Mouse (Mus musculus) CH12.LX (cell line): ENCODE measurements around the gene Birc2. TPM values are rescaled to one million over a fixed set of nuclear protein-coding genes. Genes with fewer than 3 reads are reported as not detected.

Source experiments
- DNase-seq: peaks from one replicate; pipeline ENCODE4 v3.0.0-alpha.2; 2013; ENCODE audit errors: extremely low read depth
- H3K27ac ChIP-seq: 2 replicates; pipeline ENCODE4 v1.5.1; 2012; ENCODE audit warnings: low read depth, mild to moderate bottlenecking, control low read depth, moderate library complexity; ENCODE audit not compliant: insufficient read depth
- H3K27me3 ChIP-seq: replicated peaks from 2 replicates; pipeline ENCODE3; 2012; ENCODE audit warnings: inconsistent platforms
- H3K36me3 ChIP-seq, 2 experiments: replicated peaks in 1 of 2; 2 replicates each; pipeline versions ENCODE3 to v1.6.1; 2012; ENCODE audit warnings: inconsistent platforms in 1 of 2, low read length in 1 of 2, mild to moderate bottlenecking in 1 of 2, mixed read lengths in 1 of 2, moderate library complexity in 1 of 2; ENCODE audit not compliant: control insufficient read depth in 1 of 2, insufficient read depth in 1 of 2
- H3K4me1 ChIP-seq, 2 experiments: 2 replicates each; pipeline ENCODE4 v1.6.1; 2012; ENCODE audit warnings: inconsistent platforms in 1 of 2, moderate library complexity in 1 of 2; ENCODE audit not compliant: insufficient read depth in 2 of 2, control insufficient read depth in 1 of 2
- H3K4me2 ChIP-seq: 2 replicates; pipeline ENCODE4 v1.6.1; 2012; ENCODE audit warnings: low read depth, mild to moderate bottlenecking, control low read depth; ENCODE audit not compliant: poor library complexity, insufficient read depth, severe bottlenecking
- H3K4me3 ChIP-seq, 3 experiments: fragments of 150-350 bp in 1 of 3; sonication (generic) in 1 of 3; replicated peaks in 1 of 3; 2 replicates each; pipeline versions ENCODE3 to v1.5.1; 2011 to 2012; ENCODE audit warnings: low read depth in 2 of 3, low read length in 2 of 3, mild to moderate bottlenecking in 2 of 3, moderate library complexity in 2 of 3, control low read depth in 1 of 3, improper control_type of control experiment in 1 of 3, inconsistent platforms in 1 of 3, mixed read lengths in 1 of 3; ENCODE audit not compliant: poor library complexity in 1 of 3
- H3K79me2 ChIP-seq: replicated peaks from 2 replicates; pipeline ENCODE4 v1.6.1; 2012; ENCODE audit warnings: mild to moderate bottlenecking, moderate library complexity; ENCODE audit not compliant: control insufficient read depth, poor library complexity, insufficient read depth, severe bottlenecking; ENCODE audit errors: extremely low read depth
- H3K9ac ChIP-seq: 2 replicates; pipeline ENCODE4 v1.6.1; 2012; ENCODE audit warnings: low read depth, mild to moderate bottlenecking, control low read depth, moderate library complexity; ENCODE audit not compliant: insufficient read depth
- H3K9me3 ChIP-seq: replicated peaks from 2 replicates; pipeline ENCODE3; 2012; ENCODE audit warnings: low read length, inconsistent platforms, mixed read lengths
- BHLHE40 ChIP-seq: IDR thresholded peaks from 2 replicates; pipeline ENCODE4 v1.6.1; 2011; ENCODE audit warnings: mild to moderate bottlenecking, low read depth, low read length, improper control_type of control experiment
- E2F4 ChIP-seq: IDR thresholded peaks from 2 replicates; pipeline ENCODE4 v1.6.1; 2011; ENCODE audit warnings: low read depth, low read length, improper control_type of control experiment; ENCODE audit not compliant: insufficient replicate concordance
- ELF1 ChIP-seq: IDR thresholded peaks from 2 replicates; pipeline ENCODE4 v1.6.1; 2014; ENCODE audit warnings: low read depth, mild to moderate bottlenecking, inconsistent platforms, low read length, improper control_type of control experiment
- EP300 ChIP-seq: IDR thresholded peaks from 2 replicates; pipeline ENCODE4 v1.6.1; 2011; ENCODE audit warnings: low read length, improper control_type of control experiment
- ETS1 ChIP-seq: conservative IDR thresholded peaks from 2 replicates; pipeline ENCODE4 v1.6.1; 2012; ENCODE audit warnings: low read depth, mild to moderate bottlenecking, inconsistent platforms, low read length, improper control_type of control experiment, moderate library complexity
- JUN ChIP-seq: IDR thresholded peaks from 2 replicates; pipeline ENCODE4 v1.6.1; 2011; ENCODE audit warnings: low read depth, mild to moderate bottlenecking, low read length, improper control_type of control experiment, moderate library complexity; ENCODE audit not compliant: insufficient read depth
- JUND ChIP-seq: conservative IDR thresholded peaks from 2 replicates; pipeline ENCODE4 v1.6.1; 2011; ENCODE audit warnings: low read depth, low read length, improper control_type of control experiment
- MAFK ChIP-seq: IDR thresholded peaks from 2 replicates; pipeline ENCODE4 v1.6.1; 2011; ENCODE audit warnings: low read length, improper control_type of control experiment; ENCODE audit not compliant: insufficient replicate concordance
- NELFE ChIP-seq: IDR thresholded peaks from 2 replicates; pipeline ENCODE4 v1.6.1; 2011; ENCODE audit warnings: low read depth, low read length, improper control_type of control experiment
- NRF1 ChIP-seq: IDR thresholded peaks from 2 replicates; pipeline ENCODE4 v1.6.1; 2014; ENCODE audit warnings: low read depth, mild to moderate bottlenecking, inconsistent platforms, low read length, improper control_type of control experiment, moderate library complexity
- SMC3 ChIP-seq: IDR thresholded peaks from 2 replicates; pipeline ENCODE4 v1.6.1; 2011; ENCODE audit warnings: low read depth, low read length, improper control_type of control experiment
- ZC3H11A ChIP-seq: IDR thresholded peaks from 2 replicates; pipeline ENCODE4 v1.6.1; 2012; ENCODE audit warnings: low read depth, mild to moderate bottlenecking, inconsistent platforms, low read length, improper control_type of control experiment
- ZKSCAN1 ChIP-seq: IDR thresholded peaks from 2 replicates; pipeline ENCODE4 v1.6.1; 2012; ENCODE audit warnings: low read depth, inconsistent platforms, low read length, improper control_type of control experiment, borderline replicate concordance
- ZMIZ1 ChIP-seq: IDR thresholded peaks from 2 replicates; pipeline ENCODE4 v1.6.1; 2012; ENCODE audit warnings: low read depth, mild to moderate bottlenecking, inconsistent platforms, low read length, improper control_type of control experiment
- dilution Hi-C: fragments of 300-500 bp; cut with MboI; formaldehyde crosslinking; loops from 2 replicates; pipeline ENCODE4 v1.14.3; 2020; ENCODE audit warnings: low sequenced_read_pairs; ENCODE audit not compliant: extremely low pct_unique_long_range_greater_than_20kb, extremely low pct_ligation_motif_present
- in situ Hi-C: fragments of 300-500 bp; cut with MboI; formaldehyde crosslinking; loops from 3 replicates; pipeline ENCODE4 v1.14.3; 2019; ENCODE audit warnings: low sequenced_read_pairs, low pct_ligation_motif_present, low pct_unique_long_range_greater_than_20kb, mixed read lengths
- polyA plus RNA-seq: library from polyadenylated mRNA; unstranded; fragments of >175 nt; gene quantifications from 2 replicates; pipeline ENCODE4 v1.2.1, GENCODE M21; 2012; ENCODE audit warnings: low read depth; ENCODE audit not compliant: insufficient read length
- total RNA-seq, 2 experiments: library from RNA; depleted of rRNA; stranded (reverse); fragments of 300-350 nt in 1 of 2; fragments of >200 nt in 1 of 2; gene quantifications; 2 replicates each; pipeline ENCODE4 v1.2.3; 2012 to 2014

Birc2 gene
- total and polyA plus RNA-seq, 3 experiments, result 43.4 to 134 (median 94.7) TPM

- in situ Hi-C loops, result loop anchor here (25.0 kb wide), 1 partner anchor 649 kb away; no protein-coding TSS in a partner anchor
- peaks cover 22% of the 10 kb centered on the region for H3K9me3 ChIP-seq
- TF ChIP-seq JUND, result no peak
- peak; percentile 84 for TF ChIP-seq BHLHE40
- peak; percentile 65; the same call in 1 of the 2 replicates for TF ChIP-seq ETS1
- TF ChIP-seq EP300, result peak; percentile 11; the same call in 1 of the 2 replicates
- TF ChIP-seq, all 38 proteins: peak for 3
- H3K27me3 ChIP-seq, result no peaks in the 10 kb centered on the region
- peaks cover 28 to 78% of the 10 kb centered on the region in 2 experiments for H3K36me3 ChIP-seq
- H3K79me2 ChIP-seq, result peaks cover 34% of the 10 kb centered on the region
- H3K4me3 ChIP-seq, result no peak overlapping the region
- peak overlapping the region; percentile 22; the same call in 1 of the 2 replicates for H3K4me2 ChIP-seq
- peak overlapping the region; percentile 59 for H3K27ac ChIP-seq
- DNase-seq, result peak; percentile 69
- no peak overlapping the region for H3K9ac ChIP-seq
- H3K4me1 ChIP-seq, result peaks cover 20 to 70% of the 10 kb centered on the region in 2 experiments
- dilution Hi-C loops, result no loop called here
Measured at GRCm38 (mm10) chr9:7860976-7861375, 24.1 kb upstream of the Birc2 start.

DNA sequence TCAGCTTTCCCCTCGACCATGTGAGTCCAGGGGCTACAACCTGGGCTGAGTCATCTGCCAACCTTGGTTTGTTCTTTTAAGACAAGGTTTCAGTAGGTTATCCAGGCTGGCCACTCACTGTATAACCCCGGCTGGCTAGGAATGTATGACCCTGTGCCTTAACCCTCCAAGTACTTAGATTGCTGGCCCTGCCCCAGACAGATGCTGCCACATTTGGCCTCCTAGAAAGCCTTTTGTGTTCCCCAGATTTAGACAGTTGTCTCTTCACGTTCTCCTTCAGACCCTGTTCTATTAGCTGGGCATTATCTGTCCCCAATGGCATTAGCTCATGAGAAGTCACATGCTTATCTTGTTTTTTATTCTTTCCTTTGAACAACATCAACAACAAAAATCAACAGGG is 19.0 kb upstream of the Birc2 start:
- Histone ChIP-seq H3K9ac (no peak overlapping the region), H3K36me3 (peaks cover 50 to 80% of the 10 kb centered on the region in 2 experiments), H3K27ac (peak overlapping the region; percentile 54), H3K4me1 (peaks cover 21 to 42% of the 10 kb centered on the region in 2 experiments), H3K79me2 (peaks cover 17% of the 10 kb centered on the region), H3K4me3 (no peak overlapping the region), H3K4me2 (no peak overlapping the region), H3K9me3 (peaks cover 6% of the 10 kb centered on the region), H3K27me3 (no peaks in the 10 kb centered on the region)
- DNase-seq, result no peak
- in situ Hi-C loops (loop anchor here (25.0 kb wide), 1 partner anchor 644 kb away; no protein-coding TSS in a partner anchor), dilution Hi-C loops (no loop called here)
- TF ChIP-seq ZKSCAN1 (no peak), E2F4 (no peak), NRF1 (no peak), ZC3H11A (no peak), NELFE (no peak), SMC3 (no peak), ELF1 (no peak), MAFK (no peak), EP300 (no peak), JUN (no peak), ZMIZ1 (no peak)
- TF ChIP-seq, all 38 proteins: peak for 0
